Mouse (Mus musculus): ENCODE measurements at regions not wholly inside any gene's neighbourhood (a gene's known extent, or its start where the extent isn't known, plus 50 kb on each side); places are given as distances from the start of the nearest gene placed in this dataset.

GRCm38 (mm10) chr15:62190224-62190910 is 1267.6 kb upstream of the A1bg start:
- WGBS, result 93% methylated on average over 5 of the region's 5 CpGs

GRCm38 (mm10) chr15:62189565-62190181 is 1266.9 kb upstream of the A1bg start:
- no peak overlapping the region for H3K27ac ChIP-seq

More at GRCm38 (mm10) chr15:62190224-62190910, 1267.6 kb upstream of the A1bg start:
- no peaks in the 10 kb centered on the region for H3K36me3 ChIP-seq
- H3K27ac ChIP-seq, result no peak overlapping the region
- no peak for DNase-seq (ENCODE audit: low spot score)
- H3K9me3 ChIP-seq (replicated peaks), result no peaks in the 10 kb centered on the region
- H3K4me1 ChIP-seq, result no peaks in the 10 kb centered on the region
- no peak overlapping the region for H3K4me3 ChIP-seq
- H3K27me3 ChIP-seq (ENCODE audit: low read depth, poor library complexity, severe bottlenecking), result no peaks in the 10 kb centered on the region

GRCm38 (mm10) chr15:62186548-62186947 is 1263.7 kb upstream of the A1bg start:
- H3K4me3 ChIP-seq, result no peak overlapping the region
- no peak overlapping the region for H3K27ac ChIP-seq
- H3K36me3 ChIP-seq, result no peaks in the 10 kb centered on the region
- H3K4me1 ChIP-seq, result no peaks in the 10 kb centered on the region
- no peak for DNase-seq (ENCODE audit: low spot score)
- H3K9me3 ChIP-seq (replicated peaks), result no peaks in the 10 kb centered on the region
- 81% methylated on average over 11 of the region's 11 CpGs for WGBS
- H3K27me3 ChIP-seq (ENCODE audit: low read depth, poor library complexity, severe bottlenecking), result no peaks in the 10 kb centered on the region

More at GRCm38 (mm10) chr15:62189565-62190181, 1266.9 kb upstream of the A1bg start:
- Histone ChIP-seq H3K9me3 (replicated peaks) (no peaks in the 10 kb centered on the region), H3K4me3 (no peak overlapping the region), H3K4me1 (no peaks in the 10 kb centered on the region), H3K36me3 (no peaks in the 10 kb centered on the region), H3K27me3 (ENCODE audit: low read depth, poor library complexity, severe bottlenecking) (no peaks in the 10 kb centered on the region)
- 92% methylated on average over 14 of the region's 14 CpGs for WGBS
- no peak for DNase-seq (ENCODE audit: low spot score)

DNA sequence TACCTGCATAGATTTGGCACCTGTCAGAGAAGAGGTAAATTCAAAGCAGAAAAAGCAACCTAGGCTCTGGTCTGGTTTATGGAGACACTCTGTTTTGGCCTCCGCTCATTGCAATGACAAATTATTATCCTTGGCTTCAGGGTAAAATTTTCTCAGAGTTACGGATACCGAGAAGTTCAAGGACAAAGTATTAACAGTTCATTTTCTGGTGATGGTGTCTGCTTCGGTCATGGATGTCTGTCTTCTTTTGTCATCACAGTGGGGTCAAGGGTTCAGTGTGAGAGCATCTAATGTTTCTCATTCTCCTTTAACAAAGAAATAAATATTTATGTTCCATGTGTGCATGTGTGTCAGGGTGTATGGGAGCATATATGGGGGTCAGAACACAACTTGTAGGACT is 1261.0 kb upstream of the A1bg start:
- no peaks in the 10 kb centered on the region for H3K27me3 ChIP-seq (ENCODE audit: low read depth, poor library complexity, severe bottlenecking)

GRCm38 (mm10) chr15:62181454-62181910 is 1258.7 kb upstream of the A1bg start:
- no peaks in the 10 kb centered on the region for H3K27me3 ChIP-seq (ENCODE audit: low read depth, poor library complexity, severe bottlenecking)
- H3K36me3 ChIP-seq, result no peaks in the 10 kb centered on the region
- 85% methylated on average over 2 of the region's 2 CpGs for WGBS
- no peak overlapping the region for H3K4me3 ChIP-seq
- DNase-seq (ENCODE audit: low spot score), result no peak
- no peak overlapping the region for H3K27ac ChIP-seq
- no peaks in the 10 kb centered on the region for H3K9me3 ChIP-seq (replicated peaks)
- peaks cover 4% of the 10 kb centered on the region; the same call in 1 of the 2 replicates for H3K4me1 ChIP-seq

More for the DNA sequence above, 1261.0 kb upstream of the A1bg start:
- Histone ChIP-seq H3K36me3 (no peaks in the 10 kb centered on the region), H3K4me1 (peaks cover 4% of the 10 kb centered on the region; the same call in 1 of the 2 replicates), H3K27ac (no peak overlapping the region), H3K9me3 (replicated peaks) (no peaks in the 10 kb centered on the region), H3K4me3 (no peak overlapping the region)
- WGBS, result 97% methylated on average over 4 of the region's 4 CpGs
- no peak for DNase-seq (ENCODE audit: low spot score)

DNA sequence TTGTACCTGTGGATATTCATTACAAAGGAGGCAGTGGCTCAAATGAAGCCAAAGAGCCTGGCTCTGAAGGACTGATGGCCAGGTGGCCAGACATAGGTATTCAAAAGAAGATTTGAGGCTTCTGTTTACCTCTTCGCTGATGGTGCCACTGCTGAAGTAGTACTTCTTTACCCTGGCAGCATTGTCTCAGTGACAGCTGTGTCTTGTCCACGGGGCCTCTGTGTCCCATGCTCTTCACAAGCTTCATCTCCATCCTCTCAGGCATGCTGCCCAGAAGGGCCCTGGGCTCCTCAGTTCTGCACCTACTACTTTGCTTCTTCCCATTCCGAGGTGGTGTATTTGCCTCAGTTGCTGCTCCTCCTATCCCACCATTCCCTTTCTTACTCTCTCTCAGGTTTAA is 1257.9 kb upstream of the A1bg start:
- no peak for DNase-seq (ENCODE audit: low spot score)
- H3K27ac ChIP-seq, result no peak overlapping the region
- H3K9me3 ChIP-seq (replicated peaks), result no peaks in the 10 kb centered on the region
- no peaks in the 10 kb centered on the region for H3K27me3 ChIP-seq (ENCODE audit: low read depth, poor library complexity, severe bottlenecking)
- H3K4me3 ChIP-seq, result no peak overlapping the region
- peaks cover 4% of the 10 kb centered on the region; the same call in 1 of the 2 replicates for H3K4me1 ChIP-seq
- 91% methylated on average over 3 of the region's 3 CpGs for WGBS
- H3K36me3 ChIP-seq, result no peaks in the 10 kb centered on the region

DNA sequence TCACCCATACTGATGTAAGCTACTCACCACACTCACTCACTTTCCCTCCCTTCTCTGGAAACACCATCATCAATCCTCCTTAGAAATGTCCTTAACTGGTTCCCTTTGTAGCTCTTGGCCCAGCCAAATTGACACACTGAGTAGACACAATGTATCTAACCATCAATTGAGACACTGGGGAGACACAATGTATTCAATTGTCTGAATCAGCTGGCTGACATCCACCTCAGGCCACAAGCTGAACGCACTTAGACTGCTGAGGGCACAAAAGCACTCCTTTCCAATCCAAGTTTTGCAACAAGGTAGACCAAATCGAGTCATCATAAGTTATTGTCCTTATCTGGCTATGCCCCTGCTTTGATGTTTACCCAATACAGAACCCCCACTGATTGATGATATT is 1257.0 kb upstream of the A1bg start:
- Histone ChIP-seq H3K36me3 (no peaks in the 10 kb centered on the region), H3K27ac (no peak overlapping the region), H3K4me3 (no peak overlapping the region), H3K4me1 (peaks cover 4% of the 10 kb centered on the region; the same call in 1 of the 2 replicates), H3K27me3 (ENCODE audit: low read depth, poor library complexity, severe bottlenecking) (no peaks in the 10 kb centered on the region), H3K9me3 (replicated peaks) (no peaks in the 10 kb centered on the region)
- DNase-seq (ENCODE audit: low spot score), result no peak
- WGBS, result 80% methylated on average over 2 of the region's 2 CpGs

GRCm38 (mm10) chr15:62178568-62178967 is 1255.8 kb upstream of the A1bg start:
- no peaks in the 10 kb centered on the region for H3K27me3 ChIP-seq (ENCODE audit: low read depth, poor library complexity, severe bottlenecking)
- WGBS, result 54% methylated on average over 6 of the region's 6 CpGs

GRCm38 (mm10) chr15:62177768-62178410 is 1255.1 kb upstream of the A1bg start:
- no peak overlapping the region for H3K4me3 ChIP-seq
- H3K27ac ChIP-seq, result no peak overlapping the region
- no peak for DNase-seq (ENCODE audit: low spot score)
- H3K36me3 ChIP-seq, result no peaks in the 10 kb centered on the region
- peaks cover 4% of the 10 kb centered on the region; the same call in 1 of the 2 replicates for H3K4me1 ChIP-seq
- 92% methylated on average over 9 of the region's 9 CpGs for WGBS
- H3K9me3 ChIP-seq (replicated peaks), result no peaks in the 10 kb centered on the region
- no peaks in the 10 kb centered on the region for H3K27me3 ChIP-seq (ENCODE audit: low read depth, poor library complexity, severe bottlenecking)

More at GRCm38 (mm10) chr15:62178568-62178967, 1255.8 kb upstream of the A1bg start:
- Histone ChIP-seq H3K27ac (no peak overlapping the region), H3K4me1 (peaks cover 4% of the 10 kb centered on the region; the same call in 1 of the 2 replicates), H3K4me3 (no peak overlapping the region), H3K9me3 (replicated peaks) (no peaks in the 10 kb centered on the region), H3K36me3 (no peaks in the 10 kb centered on the region)
- no peak for DNase-seq (ENCODE audit: low spot score)

- Histone ChIP-seq H3K27ac (no peak overlapping the region), H3K4me1 (0 out of 2 replicates have a peak, but pooled peaks cover under 1% of the 10 kb centered on the region), H3K36me3 (no peaks in the 10 kb centered on the region), H3K9me3 (replicated peaks) (no peaks in the 10 kb centered on the region), H3K4me3 (no peak overlapping the region), H3K27me3 (ENCODE audit: low read depth, poor library complexity, severe bottlenecking) (no peaks in the 10 kb centered on the region)
- WGBS, result 93% methylated on average over 2 of the region's 2 CpGs
- no peak for DNase-seq (ENCODE audit: low spot score)
Observed at GRCm38 (mm10) chr15:62176076-62176475, 1253.3 kb upstream of the A1bg start.

- H3K4me3 ChIP-seq, result no peak overlapping the region
- no peak for DNase-seq (ENCODE audit: low spot score)
- H3K4me1 ChIP-seq, result no peaks in the 10 kb centered on the region
- H3K27ac ChIP-seq, result no peak overlapping the region
- 91% methylated on average over 10 of the region's 10 CpGs for WGBS
- H3K27me3 ChIP-seq (ENCODE audit: low read depth, poor library complexity, severe bottlenecking), result no peaks in the 10 kb centered on the region
- H3K36me3 ChIP-seq, result no peaks in the 10 kb centered on the region
- no peaks in the 10 kb centered on the region for H3K9me3 ChIP-seq (replicated peaks)
Observed at GRCm38 (mm10) chr15:62173633-62174543, 1251.1 kb upstream of the A1bg start.

DNA sequence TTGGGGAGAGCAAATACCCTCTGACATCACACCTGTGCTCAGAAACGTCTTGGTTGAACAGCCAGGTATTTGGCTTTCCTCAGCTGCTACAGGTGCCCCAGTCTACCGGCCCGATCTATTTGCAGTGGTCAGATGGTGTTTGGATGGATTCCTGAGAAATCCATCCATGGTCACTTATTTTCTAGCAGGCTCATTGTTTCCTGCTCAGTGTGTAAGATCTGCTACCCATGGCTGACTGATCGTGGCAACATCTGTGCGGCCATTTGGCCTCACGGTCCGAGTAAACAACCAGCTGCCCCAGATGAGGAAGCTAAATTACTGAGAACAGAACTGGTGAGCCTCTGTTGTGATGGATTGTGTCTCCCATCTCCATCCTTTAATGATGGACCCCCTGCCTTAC is 1248.8 kb upstream of the A1bg start:
- Histone ChIP-seq H3K36me3 (no peaks in the 10 kb centered on the region), H3K4me3 (no peak overlapping the region), H3K9me3 (replicated peaks) (no peaks in the 10 kb centered on the region), H3K27ac (no peak overlapping the region), H3K4me1 (no peaks in the 10 kb centered on the region), H3K27me3 (ENCODE audit: low read depth, poor library complexity, severe bottlenecking) (no peaks in the 10 kb centered on the region)
- WGBS, result 66% methylated on average over 7 of the region's 7 CpGs
- DNase-seq (ENCODE audit: low spot score), result no peak

Data from limb, embryonic 10.5 days (tissue).